Mouse (Mus musculus): ENCODE results near the gene Sox6.

GRCm38 (mm10) chr7:115472850-115473249, 565.7 kb downstream of the Sox6 start:
- peak; percentile 11; the same call in 1 of the 2 replicates for TF ChIP-seq CTCF (IDR thresholded peaks at IDR 0.05)
- TF ChIP-seq POLR2A (IDR thresholded peaks at IDR 0.05; ENCODE audit: insufficient read depth, low read depth, low read length), result 0 out of 2 replicates have a peak, but pooled peaks have one; percentile 27
- TF ChIP-seq EP300 (IDR thresholded peaks at IDR 0.05; ENCODE audit: insufficient read depth, low read depth, low read length), result 0 out of 2 replicates have a peak, but pooled peaks have one; percentile 12
